Mouse (Mus musculus) liver, postnatal 0 days (tissue): ENCODE measurements around the gene Adgrl2.

ENCODE experiments used
- CTCF ChIP-seq: sonication (generic); IDR thresholded peaks from 2 replicates; pipeline ENCODE4 v1.5.1; 2016; ENCODE audit warnings: antibody characterized with exemption, low read depth
- EP300 ChIP-seq: IDR thresholded peaks from 2 replicates; pipeline ENCODE4 v1.6.1; 2016; ENCODE audit warnings: antibody characterized with exemption, low read depth, mild to moderate bottlenecking

DNA sequence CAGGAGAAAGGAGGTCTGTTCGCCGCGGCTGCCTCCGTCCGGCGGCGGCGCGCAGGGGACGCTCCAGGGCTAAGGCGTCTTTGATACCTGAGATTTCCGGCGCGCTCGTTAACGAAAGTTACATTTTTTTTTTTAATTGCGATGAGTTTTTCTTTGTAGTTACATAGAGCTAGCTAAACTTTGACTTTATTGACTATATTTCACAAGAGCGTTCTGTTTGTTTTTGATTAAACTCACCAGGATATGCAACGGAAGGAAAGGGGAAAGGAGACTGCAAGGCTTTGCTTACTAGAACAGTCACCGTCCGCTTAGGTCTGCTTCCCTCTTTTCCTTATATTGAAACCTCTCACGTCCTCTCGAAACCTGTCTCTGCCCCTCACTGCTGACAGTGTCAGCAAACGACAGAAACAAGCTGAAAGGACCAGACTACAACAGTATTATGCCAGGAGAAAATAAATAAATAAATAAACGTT, at the start of gene Adgrl2:
- no peak for TF ChIP-seq CTCF
- no peak for TF ChIP-seq EP300
